Mouse (Mus musculus) CH12.LX (cell line): ENCODE data around the gene Fgfr2. TPM values are rescaled to one million over a fixed set of nuclear protein-coding genes. Genes with fewer than 3 reads are reported as not detected.

Source experiments
- DNase-seq: peaks from one replicate; pipeline ENCODE4 v3.0.0-alpha.2; 2013; ENCODE audit errors: extremely low read depth
- H3K27ac ChIP-seq: 2 replicates; pipeline ENCODE4 v1.5.1; 2012; ENCODE audit warnings: low read depth, mild to moderate bottlenecking, control low read depth, moderate library complexity; ENCODE audit not compliant: insufficient read depth
- H3K27me3 ChIP-seq: replicated peaks from 2 replicates; pipeline ENCODE3; 2012; ENCODE audit warnings: inconsistent platforms
- H3K36me3 ChIP-seq, 2 experiments: replicated peaks in 1 of 2; 2 replicates each; pipeline versions ENCODE3 to v1.6.1; 2012; ENCODE audit warnings: inconsistent platforms in 1 of 2, low read length in 1 of 2, mild to moderate bottlenecking in 1 of 2, mixed read lengths in 1 of 2, moderate library complexity in 1 of 2; ENCODE audit not compliant: control insufficient read depth in 1 of 2, insufficient read depth in 1 of 2
- H3K4me1 ChIP-seq, 2 experiments: 2 replicates each; pipeline ENCODE4 v1.6.1; 2012; ENCODE audit warnings: inconsistent platforms in 1 of 2, moderate library complexity in 1 of 2; ENCODE audit not compliant: insufficient read depth in 2 of 2, control insufficient read depth in 1 of 2
- H3K4me2 ChIP-seq: 2 replicates; pipeline ENCODE4 v1.6.1; 2012; ENCODE audit warnings: low read depth, mild to moderate bottlenecking, control low read depth; ENCODE audit not compliant: poor library complexity, insufficient read depth, severe bottlenecking
- H3K4me3 ChIP-seq, 3 experiments: fragments of 150-350 bp in 1 of 3; sonication (generic) in 1 of 3; replicated peaks in 1 of 3; 2 replicates each; pipeline versions ENCODE3 to v1.5.1; 2011 to 2012; ENCODE audit warnings: low read depth in 2 of 3, low read length in 2 of 3, mild to moderate bottlenecking in 2 of 3, moderate library complexity in 2 of 3, control low read depth in 1 of 3, improper control_type of control experiment in 1 of 3, inconsistent platforms in 1 of 3, mixed read lengths in 1 of 3; ENCODE audit not compliant: poor library complexity in 1 of 3
- H3K79me2 ChIP-seq: replicated peaks from 2 replicates; pipeline ENCODE4 v1.6.1; 2012; ENCODE audit warnings: mild to moderate bottlenecking, moderate library complexity; ENCODE audit not compliant: control insufficient read depth, poor library complexity, insufficient read depth, severe bottlenecking; ENCODE audit errors: extremely low read depth
- H3K9ac ChIP-seq: 2 replicates; pipeline ENCODE4 v1.6.1; 2012; ENCODE audit warnings: low read depth, mild to moderate bottlenecking, control low read depth, moderate library complexity; ENCODE audit not compliant: insufficient read depth
- H3K9me3 ChIP-seq: replicated peaks from 2 replicates; pipeline ENCODE3; 2012; ENCODE audit warnings: low read length, inconsistent platforms, mixed read lengths
- BHLHE40 ChIP-seq: IDR thresholded peaks from 2 replicates; pipeline ENCODE4 v1.6.1; 2011; ENCODE audit warnings: mild to moderate bottlenecking, low read depth, low read length, improper control_type of control experiment
- CTCF ChIP-seq, 2 experiments: IDR thresholded peaks in 1 of 2; conservative IDR thresholded peaks in 1 of 2; 2 replicates each; pipeline ENCODE4 v1.5.1; 2011 to 2012; ENCODE audit warnings: low read depth in 2 of 2, low read length in 2 of 2, improper control_type of control experiment in 1 of 2, inconsistent platforms in 1 of 2, mild to moderate bottlenecking in 1 of 2, moderate library complexity in 1 of 2
- ELF1 ChIP-seq: IDR thresholded peaks from 2 replicates; pipeline ENCODE4 v1.6.1; 2014; ENCODE audit warnings: low read depth, mild to moderate bottlenecking, inconsistent platforms, low read length, improper control_type of control experiment
- ETS1 ChIP-seq: conservative IDR thresholded peaks from 2 replicates; pipeline ENCODE4 v1.6.1; 2012; ENCODE audit warnings: low read depth, mild to moderate bottlenecking, inconsistent platforms, low read length, improper control_type of control experiment, moderate library complexity
- HCFC1 ChIP-seq: IDR thresholded peaks from 2 replicates; pipeline ENCODE4 v1.6.1; 2012; ENCODE audit warnings: low read depth, mild to moderate bottlenecking, inconsistent platforms, low read length, improper control_type of control experiment
- IRF4 ChIP-seq: IDR thresholded peaks from 2 replicates; pipeline ENCODE4 v1.6.1; 2014; ENCODE audit warnings: low read depth, mild to moderate bottlenecking, inconsistent platforms, low read length, improper control_type of control experiment
- JUN ChIP-seq: IDR thresholded peaks from 2 replicates; pipeline ENCODE4 v1.6.1; 2011; ENCODE audit warnings: low read depth, mild to moderate bottlenecking, low read length, improper control_type of control experiment, moderate library complexity; ENCODE audit not compliant: insufficient read depth
- KAT2A ChIP-seq: IDR thresholded peaks from 2 replicates; pipeline ENCODE4 v1.6.1; 2012; ENCODE audit warnings: low read length, improper control_type of control experiment, inconsistent platforms; ENCODE audit not compliant: insufficient replicate concordance
- MAX ChIP-seq: IDR thresholded peaks from 2 replicates; pipeline ENCODE4 v1.6.1; 2011; ENCODE audit warnings: low read length, improper control_type of control experiment
- MAZ ChIP-seq: IDR thresholded peaks from 2 replicates; pipeline ENCODE4 v1.6.1; 2012; ENCODE audit warnings: low read depth, mild to moderate bottlenecking, inconsistent platforms, low read length, improper control_type of control experiment, moderate library complexity
- MEF2A ChIP-seq: IDR thresholded peaks from 2 replicates; pipeline ENCODE4 v1.6.1; 2014; ENCODE audit warnings: low read depth, mild to moderate bottlenecking, inconsistent platforms, low read length, improper control_type of control experiment, borderline replicate concordance
- NELFE ChIP-seq: IDR thresholded peaks from 2 replicates; pipeline ENCODE4 v1.6.1; 2011; ENCODE audit warnings: low read depth, low read length, improper control_type of control experiment
- POLR2AphosphoS2 ChIP-seq: IDR thresholded peaks from 2 replicates; pipeline ENCODE4 v1.6.1; 2011; ENCODE audit warnings: low read depth, low read length, improper control_type of control experiment
- SIN3A ChIP-seq: IDR thresholded peaks from 2 replicates; pipeline ENCODE4 v1.6.1; 2012; ENCODE audit warnings: low read length, improper control_type of control experiment, inconsistent platforms
- USF1 ChIP-seq: IDR thresholded peaks from 2 replicates; pipeline ENCODE4 v1.6.1; 2014; ENCODE audit warnings: low read depth, mild to moderate bottlenecking, inconsistent platforms, low read length, improper control_type of control experiment
- USF2 ChIP-seq: conservative IDR thresholded peaks from 2 replicates; pipeline ENCODE4 v1.6.1; 2011; ENCODE audit warnings: low read depth, low read length, improper control_type of control experiment
- ZKSCAN1 ChIP-seq: IDR thresholded peaks from 2 replicates; pipeline ENCODE4 v1.6.1; 2012; ENCODE audit warnings: low read depth, inconsistent platforms, low read length, improper control_type of control experiment, borderline replicate concordance
- ZNF384 ChIP-seq: IDR thresholded peaks from 2 replicates; pipeline ENCODE4 v1.6.1; 2012; ENCODE audit warnings: low read depth, low read length, improper control_type of control experiment, inconsistent platforms
- dilution Hi-C: fragments of 300-500 bp; cut with MboI; formaldehyde crosslinking; loops from 2 replicates; pipeline ENCODE4 v1.14.3; 2020; ENCODE audit warnings: low sequenced_read_pairs; ENCODE audit not compliant: extremely low pct_unique_long_range_greater_than_20kb, extremely low pct_ligation_motif_present
- in situ Hi-C: fragments of 300-500 bp; cut with MboI; formaldehyde crosslinking; loops from 3 replicates; pipeline ENCODE4 v1.14.3; 2019; ENCODE audit warnings: low sequenced_read_pairs, low pct_ligation_motif_present, low pct_unique_long_range_greater_than_20kb, mixed read lengths
- polyA plus RNA-seq: library from polyadenylated mRNA; unstranded; fragments of >175 nt; gene quantifications from 2 replicates; pipeline ENCODE4 v1.2.1, GENCODE M21; 2012; ENCODE audit warnings: low read depth; ENCODE audit not compliant: insufficient read length
- total RNA-seq, 2 experiments: library from RNA; depleted of rRNA; stranded (reverse); fragments of 300-350 nt in 1 of 2; fragments of >200 nt in 1 of 2; gene quantifications; 2 replicates each; pipeline ENCODE4 v1.2.3; 2012 to 2014

Gene Fgfr2
- total and polyA plus RNA-seq, 3 experiments = not detected

GRCm38 (mm10) chr7:130650621-130651020 lies 2472.5 kb downstream of the Fgfr2 start:
- TF ChIP-seq ZKSCAN1 (no peak), BHLHE40 (no peak), ZNF384 (no peak), SIN3A (no peak), MEF2A (no peak), IRF4 (no peak), USF1 (no peak), ELF1 (no peak), MAZ (no peak), CTCF (conservative IDR thresholded peaks at IDR 0.05 in 1 of 2, IDR thresholded peaks at IDR 0.05 in 1 of 2; ENCODE audit: low read depth in 2 of 2, low read length in 2 of 2) (no peak), HCFC1 (no peak), POLR2AphosphoS2 (no peak), JUN (no peak), NELFE (no peak), ETS1 (no peak), USF2 (no peak)
- TF ChIP-seq, all 38 proteins: peak for 0
- H3K4me2 ChIP-seq = no peak overlapping the region
- no peaks in the 10 kb centered on the region for H3K36me3 ChIP-seq
- H3K9ac ChIP-seq = no peak overlapping the region
- no peaks in the 10 kb centered on the region; a peak in 1 of 4 replicates for H3K4me1 ChIP-seq
- H3K4me3 ChIP-seq = no peak overlapping the region
- DNase-seq = no peak
- dilution Hi-C loops (no loop called here), in situ Hi-C loops (no loop called here)
- no peaks in the 10 kb centered on the region for H3K9me3 ChIP-seq
- no peaks in the 10 kb centered on the region for H3K79me2 ChIP-seq
- peaks cover 94% of the 10 kb centered on the region for H3K27me3 ChIP-seq
- no peak overlapping the region for H3K27ac ChIP-seq

GRCm38 (mm10) chr7:130649257-130649656 lies 2473.9 kb downstream of the Fgfr2 start:
- H3K4me3 ChIP-seq = no peak overlapping the region
- no peaks in the 10 kb centered on the region for H3K36me3 ChIP-seq
- H3K27me3 ChIP-seq = peaks cover 92% of the 10 kb centered on the region
- TF ChIP-seq USF1 = no peak
- no peak for TF ChIP-seq MAX
- no peak for TF ChIP-seq KAT2A
- H3K4me2 ChIP-seq = no peak overlapping the region
- H3K9ac ChIP-seq = no peak overlapping the region
- dilution Hi-C loops (no loop called here), in situ Hi-C loops (no loop called here)
- no peaks in the 10 kb centered on the region; a peak in 1 of 4 replicates for H3K4me1 ChIP-seq
- H3K79me2 ChIP-seq = no peaks in the 10 kb centered on the region
- DNase-seq = no peak
- no peaks in the 10 kb centered on the region for H3K9me3 ChIP-seq
- H3K27ac ChIP-seq = no peak overlapping the region
